Mouse (Mus musculus) lung, embryonic 16.5 days (tissue): ENCODE data around the gene Itpk1. TPM values are rescaled to one million over a fixed set of nuclear protein-coding genes. Genes with fewer than 3 reads are reported as not detected.

Experiments
- ATAC-seq: fragments of 200-750 bp; cut with Nextera tagmentation; 2 replicates; pipeline ENCODE4 v1.8.0; 2017; ENCODE audit warnings: low read depth, mild to moderate bottlenecking, moderate library complexity
- H3K27ac ChIP-seq: fragments of 300-500 bp; sonication (generic); 2 replicates; pipeline ENCODE4 v1.5.1; 2014; ENCODE audit warnings: mild to moderate bottlenecking, control low read depth, low read length
- H3K27me3 ChIP-seq: fragments of 300-500 bp; sonication (generic); 2 replicates; pipeline ENCODE4 v1.6.1; 2014; ENCODE audit warnings: low read depth, low read length, mixed read lengths; ENCODE audit not compliant: control insufficient read depth, insufficient read depth
- H3K36me3 ChIP-seq: fragments of 300-500 bp; sonication (generic); 2 replicates; pipeline ENCODE4 v1.6.1; 2014; ENCODE audit warnings: low read length; ENCODE audit not compliant: control insufficient read depth, insufficient read depth
- H3K4me1 ChIP-seq: fragments of 300-500 bp; sonication (generic); replicated peaks from 2 replicates; pipeline ENCODE4 v1.6.1; 2014; ENCODE audit warnings: low read length, mixed read lengths; ENCODE audit not compliant: control insufficient read depth, insufficient read depth
- H3K4me2 ChIP-seq: fragments of 300-500 bp; sonication (generic); 2 replicates; pipeline ENCODE4 v1.6.1; 2014; ENCODE audit warnings: low read depth, low read length, control low read depth
- H3K4me3 ChIP-seq: fragments of 300-500 bp; sonication (generic); 2 replicates; pipeline ENCODE4 v1.5.1; 2014; ENCODE audit warnings: mild to moderate bottlenecking, low read length, control low read depth
- H3K9ac ChIP-seq: fragments of 300-500 bp; sonication (generic); 2 replicates; pipeline ENCODE4 v1.6.1; 2014; ENCODE audit warnings: low read length, control low read depth
- H3K9me3 ChIP-seq: fragments of 300-500 bp; sonication (generic); 2 replicates; pipeline ENCODE4 v1.6.1; 2016; ENCODE audit warnings: low read length; ENCODE audit not compliant: control insufficient read depth
- WGBS: fragments of 180-500 bp; shearing (Covaris S2); extraction: QIAGEN DNeasy Blood & Tissue Kit; methylation state at CpG from one replicate; pipeline ENCODE4 v1.1.7; 2014; 5-methylcytosine and 5-hydroxymethylcytosine counted together
- polyA plus RNA-seq: library from polyadenylated mRNA; unstranded; fragments of >200 nt; fragmentation: Nextera tagmentation; extraction: Ambion mirVana; gene quantifications from 2 replicates; pipeline ENCODE4 v1.2.1, GENCODE M21; 2015

Gene Itpk1
- polyA plus RNA-seq, 1 experiment from 2014 or later = 10.6 TPM

DNA sequence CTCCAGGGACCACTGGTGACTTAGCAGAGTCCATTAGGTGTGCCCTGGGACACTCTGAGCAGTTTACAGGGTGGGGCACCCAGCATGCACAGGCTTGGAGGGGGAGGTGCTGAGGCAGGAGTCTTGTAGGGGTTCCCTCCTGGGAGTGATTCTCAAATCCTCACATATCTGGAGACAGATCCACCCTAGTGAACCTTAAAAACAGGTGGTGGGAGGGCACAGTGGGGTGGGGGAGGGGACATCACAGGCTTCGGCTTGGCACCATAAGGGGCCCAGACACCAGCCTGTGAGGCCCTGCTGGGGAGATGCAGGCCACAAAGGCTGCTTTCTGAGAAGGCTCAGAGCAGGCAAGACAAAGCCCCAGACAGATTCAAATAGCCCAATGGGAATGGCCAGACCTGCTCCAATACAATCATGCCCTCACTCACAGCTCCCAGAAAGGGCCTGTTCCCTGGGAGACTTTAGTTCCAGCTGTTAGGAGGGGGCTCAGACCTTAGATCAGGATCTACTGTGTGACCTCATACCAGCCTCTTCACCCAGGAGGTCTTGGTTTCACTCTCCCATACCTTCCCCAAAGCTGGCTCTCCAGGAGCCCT, 6.5 kb downstream of the Itpk1 start:
- H3K36me3 ChIP-seq = no peaks in the 10 kb centered on the region
- H3K27ac ChIP-seq = no peak overlapping the region
- H3K27me3 ChIP-seq = no peaks in the 10 kb centered on the region
- H3K4me1 ChIP-seq = peaks cover 10% of the 10 kb centered on the region
- H3K4me2 ChIP-seq = no peak overlapping the region
- 63% methylated on average over 1 of the region's 1 CpGs for WGBS
- no peaks in the 10 kb centered on the region for H3K9me3 ChIP-seq
- no peak for ATAC-seq
- H3K4me3 ChIP-seq = no peak overlapping the region
- H3K9ac ChIP-seq = no peak overlapping the region

DNA sequence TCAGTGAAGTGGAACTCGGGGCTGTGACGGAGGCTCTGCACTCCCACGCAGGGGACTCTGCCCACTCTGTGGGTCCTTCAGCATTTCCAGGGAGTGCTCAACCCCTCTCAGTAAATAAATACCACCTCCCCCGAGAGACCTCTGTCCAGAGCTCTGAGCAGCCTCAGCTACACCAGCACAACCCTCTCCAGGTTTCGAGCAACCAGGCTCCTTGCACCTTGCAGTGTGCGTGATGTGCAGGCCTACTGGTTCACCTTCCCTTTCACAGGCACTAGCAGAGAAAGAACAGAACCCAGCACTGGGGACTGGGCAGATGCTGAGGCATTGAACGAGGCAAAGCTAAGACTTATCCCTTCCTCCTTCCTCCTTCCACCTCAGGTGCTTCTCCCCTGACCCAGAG, 7.3 kb downstream of the Itpk1 start:
- no peak for ATAC-seq
- H3K9ac ChIP-seq = no peak overlapping the region
- no peaks in the 10 kb centered on the region for H3K27me3 ChIP-seq
- no peak overlapping the region for H3K27ac ChIP-seq
- peaks cover 3% of the 10 kb centered on the region; the same call in 1 of the 2 replicates for H3K4me1 ChIP-seq
- H3K4me3 ChIP-seq = no peak overlapping the region
- H3K36me3 ChIP-seq = no peaks in the 10 kb centered on the region
- H3K9me3 ChIP-seq = no peaks in the 10 kb centered on the region
- no peak overlapping the region for H3K4me2 ChIP-seq
- WGBS = 60% methylated on average over 7 of the region's 7 CpGs

DNA sequence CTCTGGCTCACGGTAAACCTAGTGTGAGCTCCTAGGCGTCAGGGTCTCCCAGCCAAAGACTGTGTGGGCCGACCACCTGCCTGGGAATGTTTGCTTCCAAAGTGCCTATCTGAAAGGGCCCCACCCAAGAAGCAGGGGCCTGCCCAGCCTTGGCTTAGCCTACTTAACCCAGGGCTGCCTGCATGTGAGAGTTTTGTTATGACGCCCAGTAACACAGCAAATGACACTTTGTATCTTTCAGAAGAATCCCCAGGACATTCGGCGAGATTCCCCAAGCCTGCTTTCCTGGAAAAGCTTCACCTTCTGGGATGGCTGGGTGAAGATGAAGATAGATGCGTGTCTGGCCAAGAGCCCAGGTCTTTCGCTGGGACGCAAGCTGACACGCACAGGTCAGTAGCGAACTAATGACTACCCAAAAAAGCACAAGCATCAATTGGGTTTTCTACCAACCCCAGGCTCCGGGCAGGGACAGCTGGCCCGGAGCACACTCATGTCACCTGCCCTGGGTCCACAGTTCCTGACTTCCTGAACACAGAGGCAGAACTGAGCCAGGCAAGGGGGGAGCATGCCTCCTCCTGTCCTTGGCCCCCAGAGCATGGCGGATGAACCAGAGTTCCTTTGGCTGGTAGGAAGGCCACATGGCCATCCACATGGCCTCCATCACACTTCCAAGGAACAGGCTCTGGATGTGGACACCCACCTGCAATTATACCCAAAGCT, 7.9 kb downstream of the Itpk1 start:
- peaks cover under 1% of the 10 kb centered on the region; the same call in 1 of the 2 replicates for H3K4me1 ChIP-seq
- H3K4me3 ChIP-seq = no peak overlapping the region
- no peaks in the 10 kb centered on the region for H3K36me3 ChIP-seq
- H3K27ac ChIP-seq = no peak overlapping the region
- no peaks in the 10 kb centered on the region for H3K27me3 ChIP-seq
- ATAC-seq = no peak
- H3K9ac ChIP-seq = no peak overlapping the region
- WGBS = 68% methylated on average over 14 of the region's 14 CpGs
- no peak overlapping the region for H3K4me2 ChIP-seq
- H3K9me3 ChIP-seq = no peaks in the 10 kb centered on the region

DNA sequence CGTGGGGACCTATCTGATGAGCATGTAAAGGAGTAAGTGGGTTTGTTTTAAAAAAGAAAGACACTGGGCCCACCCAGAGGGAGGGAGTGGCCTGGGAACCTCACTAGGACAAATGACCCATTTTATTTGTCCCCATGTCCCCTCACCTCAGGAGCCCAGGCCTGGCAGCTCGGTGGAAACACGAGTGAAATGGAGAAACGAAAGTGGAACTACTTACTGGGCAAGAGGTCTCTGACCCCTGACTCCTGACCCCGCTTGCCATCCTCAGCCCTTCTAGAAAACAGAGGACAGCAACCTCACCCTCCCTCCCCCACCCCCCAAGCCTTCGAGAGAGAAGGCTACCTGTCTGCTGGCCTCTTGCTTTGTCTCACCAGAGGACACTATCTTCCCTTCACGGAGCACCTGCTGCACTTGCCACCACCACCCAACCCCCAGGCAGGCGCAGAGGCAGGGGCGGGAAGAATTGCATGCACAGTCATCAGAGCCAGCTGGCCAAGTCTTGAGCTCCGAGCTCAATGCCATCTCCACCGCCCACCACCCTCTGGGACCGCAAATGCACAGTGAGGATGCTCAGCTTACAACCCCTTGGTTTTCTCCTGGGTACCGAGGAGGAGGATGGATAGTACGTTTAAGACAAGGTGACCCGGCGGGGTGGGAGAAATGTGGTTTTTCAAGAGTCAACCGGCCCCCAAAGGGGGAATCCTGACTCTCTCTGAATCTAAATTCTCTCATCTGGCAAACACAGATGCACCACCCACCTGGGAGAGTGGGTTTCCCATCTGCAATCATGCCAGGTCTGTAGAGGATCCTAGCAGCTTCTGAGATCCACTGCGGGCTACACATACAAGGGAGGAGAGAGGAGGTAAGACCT, 9.1 kb downstream of the Itpk1 start:
- Histone ChIP-seq H3K27ac (no peak overlapping the region), H3K4me2 (no peak overlapping the region), H3K36me3 (no peaks in the 10 kb centered on the region), H3K4me1 (peaks cover 6% of the 10 kb centered on the region), H3K9ac (no peak overlapping the region), H3K4me3 (no peak overlapping the region), H3K9me3 (no peaks in the 10 kb centered on the region), H3K27me3 (no peaks in the 10 kb centered on the region)
- no peak for ATAC-seq
- 63% methylated on average over 18 of the region's 18 CpGs for WGBS

DNA sequence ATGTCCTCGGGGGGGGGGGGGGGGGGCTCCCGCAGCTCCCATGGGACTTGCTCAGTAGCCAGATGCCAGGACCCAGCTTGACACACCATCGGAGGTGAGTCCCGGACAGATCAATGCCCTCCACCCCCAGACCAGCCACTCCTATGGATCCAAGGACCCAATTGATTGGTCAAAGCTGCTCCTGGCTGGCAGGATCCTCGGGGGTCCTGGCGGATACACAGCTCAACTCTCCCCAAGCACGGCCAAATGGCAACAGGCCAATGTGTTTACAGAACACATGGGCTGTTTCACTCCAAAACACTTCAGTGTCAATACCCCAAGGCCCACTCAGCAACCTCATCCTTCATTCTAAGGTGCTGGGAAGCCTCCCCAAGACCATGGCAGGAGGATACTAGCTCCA, 13.0 kb downstream of the Itpk1 start:
- Histone ChIP-seq H3K9me3 (no peaks in the 10 kb centered on the region), H3K4me1 (peaks cover 6% of the 10 kb centered on the region), H3K27me3 (no peaks in the 10 kb centered on the region), H3K4me3 (no peak overlapping the region), H3K9ac (no peak overlapping the region), H3K27ac (no peak overlapping the region), H3K36me3 (no peaks in the 10 kb centered on the region), H3K4me2 (no peak overlapping the region)
- peak; percentile 23; the same call in 1 of the 2 replicates for ATAC-seq
- WGBS = 60% methylated on average over 6 of the region's 7 CpGs

DNA sequence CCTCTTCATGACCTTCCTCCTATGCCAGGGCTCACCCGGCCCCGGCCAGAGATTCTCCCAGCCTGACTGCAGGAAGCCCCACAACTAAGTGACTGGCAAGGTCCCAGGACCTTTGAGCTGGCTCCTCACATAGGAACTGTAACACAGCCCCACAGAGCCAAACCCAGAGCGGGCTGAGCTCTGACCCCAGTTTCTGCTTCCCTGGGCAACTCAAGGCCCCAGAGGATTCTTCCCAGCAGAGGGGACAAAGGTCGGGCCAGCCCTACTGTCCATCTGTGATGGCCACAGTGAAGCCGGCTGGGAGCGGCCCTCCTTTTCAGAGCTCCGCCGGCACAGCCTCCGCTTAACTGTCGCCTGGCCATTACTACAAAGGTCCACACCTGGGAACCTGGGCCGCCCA, 13.6 kb downstream of the Itpk1 start:
- H3K36me3 ChIP-seq = no peaks in the 10 kb centered on the region
- H3K4me1 ChIP-seq = peaks cover 6% of the 10 kb centered on the region
- 67% methylated on average over 11 of the region's 11 CpGs for WGBS
- no peak overlapping the region for H3K4me2 ChIP-seq
- no peak overlapping the region for H3K4me3 ChIP-seq
- no peaks in the 10 kb centered on the region for H3K9me3 ChIP-seq
- H3K27ac ChIP-seq = no peak overlapping the region
- H3K9ac ChIP-seq = no peak overlapping the region
- no peaks in the 10 kb centered on the region for H3K27me3 ChIP-seq
- ATAC-seq = 0 out of 2 replicates have a peak, but pooled peaks have one; percentile 21

DNA sequence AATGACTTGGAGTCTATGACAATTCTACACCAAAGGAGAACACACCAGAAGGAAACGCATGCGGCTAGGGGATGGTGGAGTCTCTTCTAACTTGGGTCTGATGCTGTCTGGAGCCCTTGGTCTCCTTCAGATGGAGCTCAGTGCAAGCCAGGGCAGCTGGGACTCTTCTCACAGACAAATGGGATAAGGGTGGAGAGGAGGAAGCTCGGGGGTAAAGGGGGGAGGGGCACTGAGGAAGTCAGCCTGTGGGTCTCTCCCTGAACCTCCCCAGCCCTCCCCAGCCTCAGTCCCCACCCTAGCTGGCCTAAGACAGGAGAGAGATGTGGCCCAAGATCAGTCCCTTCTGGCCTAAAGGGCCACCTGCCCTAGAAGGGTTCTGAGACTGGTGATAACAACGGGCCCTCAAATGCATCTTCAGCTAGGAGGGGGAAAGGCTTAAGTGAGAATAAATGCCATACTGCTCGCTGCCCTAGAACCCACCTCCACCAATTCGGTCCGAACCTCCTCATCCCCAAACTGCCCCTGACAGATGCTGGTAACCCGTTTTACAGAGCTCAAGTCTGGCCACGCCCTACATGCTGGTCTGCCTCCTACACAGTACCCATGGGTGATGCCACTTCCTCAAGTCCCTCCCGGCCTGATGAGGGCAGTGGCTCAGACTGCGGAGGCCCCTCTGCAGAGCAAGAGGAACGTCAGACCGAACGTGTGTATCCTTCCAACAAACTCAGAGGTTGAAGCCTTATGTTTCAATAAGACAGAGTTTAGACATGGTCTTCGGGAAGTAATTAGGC, 14.8 kb downstream of the Itpk1 start:
- no peak for ATAC-seq
- Histone ChIP-seq H3K27ac (no peak overlapping the region), H3K9ac (no peak overlapping the region), H3K9me3 (no peaks in the 10 kb centered on the region), H3K4me2 (no peak overlapping the region), H3K27me3 (no peaks in the 10 kb centered on the region), H3K4me3 (no peak overlapping the region), H3K4me1 (peaks cover 12% of the 10 kb centered on the region), H3K36me3 (no peaks in the 10 kb centered on the region)
- 75% methylated on average over 15 of the region's 15 CpGs for WGBS

DNA sequence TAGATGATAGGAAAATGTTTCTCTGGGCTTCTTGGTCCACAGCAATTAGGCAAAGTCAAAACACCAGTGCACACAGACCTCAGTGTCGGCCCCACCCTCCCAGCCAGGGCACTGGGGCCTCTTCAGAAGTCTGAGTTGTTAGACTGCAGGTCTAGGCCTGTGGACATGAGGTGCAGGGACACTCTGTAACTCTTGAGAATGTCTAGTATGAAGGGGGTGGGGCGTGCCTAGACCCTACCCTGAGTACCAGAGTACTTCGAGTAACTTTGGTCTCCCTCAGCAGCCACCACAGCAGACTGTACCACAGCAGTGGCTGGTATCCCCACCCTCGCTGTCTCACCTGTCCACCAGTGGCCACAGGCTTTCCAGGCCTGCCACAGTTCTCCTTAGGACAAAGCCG, 18.4 kb downstream of the Itpk1 start:
- no peaks in the 10 kb centered on the region for H3K9me3 ChIP-seq
- 80% methylated on average over 5 of the region's 5 CpGs for WGBS
- no peak overlapping the region for H3K27ac ChIP-seq
- peaks cover 8% of the 10 kb centered on the region; the same call in 1 of the 2 replicates for H3K4me1 ChIP-seq
- H3K4me3 ChIP-seq = no peak overlapping the region
- H3K36me3 ChIP-seq = no peaks in the 10 kb centered on the region
- H3K9ac ChIP-seq = no peak overlapping the region
- H3K27me3 ChIP-seq = no peaks in the 10 kb centered on the region
- no peak overlapping the region for H3K4me2 ChIP-seq
- peak; percentile 36 for ATAC-seq
